ENCODE assay signal across 7 mouse cellular contexts in the genomic region with DNA sequence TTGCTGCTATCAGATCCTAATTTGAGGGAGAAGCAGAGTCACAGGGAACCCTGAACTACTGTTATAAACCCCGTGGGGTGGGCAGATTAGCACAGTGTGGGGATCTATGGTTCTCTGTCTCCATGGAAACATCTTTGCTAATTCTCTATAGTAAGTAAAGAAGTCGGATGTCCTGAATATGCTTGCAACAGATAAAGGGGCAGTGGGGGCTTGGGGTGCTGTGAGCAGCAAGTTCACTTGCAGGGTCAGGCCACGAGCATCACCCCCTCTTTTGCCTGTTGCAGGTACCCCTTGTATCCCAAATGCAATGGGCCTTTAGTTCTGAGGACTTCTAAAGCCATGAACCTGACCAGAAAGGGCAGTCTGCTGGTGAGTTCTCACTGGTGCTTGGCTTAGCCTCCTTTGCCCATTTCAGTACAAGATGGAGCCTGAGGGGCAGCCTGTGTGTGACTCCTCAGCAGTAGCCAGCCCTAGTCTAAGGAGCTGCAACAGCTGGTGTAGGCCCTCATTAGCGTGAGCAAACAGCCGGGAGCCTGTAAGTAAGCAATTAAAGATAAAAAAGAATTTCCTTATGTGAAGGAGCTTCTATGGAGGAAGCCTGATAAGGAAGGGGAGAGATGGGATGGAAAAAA. TPM values are rescaled to one million over a fixed set of nuclear protein-coding genes. Genes with fewer than 3 reads are reported as not detected.
DNase-seq lines count a peak whose midpoint lies in the region; ATAC-seq and TF ChIP-seq lines count a peak whose summit lies in the region.
"Not testable (repeated sequence)": the region's sequence is repeated elsewhere in the genome, so short reads cannot be mapped to it uniquely, and the experiment has no call there.

No protein-coding gene starts in this region.

- not testable (repeated sequence) for H3K27ac ChIP-seq in forebrain, embryonic 12.5 days; heart, embryonic 13.5 days (replicated peaks); hindbrain, embryonic 14.5 days; kidney, postnatal 0 days; lung, embryonic 14.5 days (ENCODE audit: low read depth); midbrain, embryonic 13.5 days; neural tube, embryonic 14.5 days (ENCODE audit: low read depth, low read length)

- WGBS in forebrain, embryonic 12.5 days: 63% methylated on average over 2 of the region's 5 CpGs
- WGBS in heart, embryonic 13.5 days: 47% methylated on average over 2 of the region's 5 CpGs
- WGBS in hindbrain, embryonic 14.5 days: 29% methylated on average over 1 of the region's 5 CpGs
- 40% methylated on average over 2 of the region's 5 CpGs for WGBS in kidney, postnatal 0 days
- 57% methylated on average over 1 of the region's 5 CpGs for WGBS in lung, embryonic 14.5 days
- WGBS in midbrain, embryonic 13.5 days: 45% methylated on average over 2 of the region's 5 CpGs
- WGBS in neural tube, embryonic 14.5 days: 40% methylated on average over 1 of the region's 5 CpGs

- not testable (repeated sequence) for H3K27me3 ChIP-seq in forebrain, embryonic 12.5 days; heart, embryonic 13.5 days (replicated peaks); hindbrain, embryonic 14.5 days (ENCODE audit: control insufficient read depth, insufficient read depth, low read length); kidney, postnatal 0 days (ENCODE audit: insufficient read depth, low read length); lung, embryonic 14.5 days (ENCODE audit: insufficient read depth, low read length); midbrain, embryonic 13.5 days; neural tube, embryonic 14.5 days (ENCODE audit: control insufficient read depth, insufficient read depth, low read length)

- DNase-seq in hindbrain, embryonic 14.5 days (ENCODE audit: low spot score); kidney, postnatal 0 days (ENCODE audit: low spot score); lung, embryonic 14.5 days: not testable (repeated sequence)

- not testable (repeated sequence) for H3K36me3 ChIP-seq in forebrain, embryonic 12.5 days (replicated peaks); heart, embryonic 13.5 days; hindbrain, embryonic 14.5 days (replicated peaks; ENCODE audit: control insufficient read depth, insufficient read depth); kidney, postnatal 0 days (ENCODE audit: insufficient read depth, low read length); lung, embryonic 14.5 days (ENCODE audit: insufficient read depth); midbrain, embryonic 13.5 days; neural tube, embryonic 14.5 days (ENCODE audit: control insufficient read depth, insufficient read depth, low read length)

- ATAC-seq in forebrain, embryonic 12.5 days (ENCODE audit: low FRiP score): peak; percentile 61; the same call in 1 of the 2 replicates
- peak; percentile 68 for ATAC-seq in heart, embryonic 13.5 days (ENCODE audit: extremely low read depth, insufficient number of reproducible peaks, low FRiP score, low TSS enrichment)
- peak; percentile 68 for ATAC-seq in hindbrain, embryonic 14.5 days (ENCODE audit: low FRiP score)
- peak; percentile 57 for ATAC-seq in kidney, postnatal 0 days (replicated peaks; ENCODE audit: low FRiP score, low read depth)
- 0 out of 2 replicates have a peak, but pooled peaks have one; percentile 24 for ATAC-seq in lung, embryonic 14.5 days (ENCODE audit: insufficient read depth)
- peak; percentile 69; the same call in 1 of the 2 replicates for ATAC-seq in midbrain, embryonic 13.5 days
- ATAC-seq in neural tube, embryonic 14.5 days (ENCODE audit: low read depth): peak; percentile 44; the same call in 1 of the 2 replicates

- H3K4me2 ChIP-seq in forebrain, embryonic 12.5 days; heart, embryonic 13.5 days; hindbrain, embryonic 14.5 days (replicated peaks); kidney, postnatal 0 days (ENCODE audit: low read length); lung, embryonic 14.5 days; midbrain, embryonic 13.5 days (replicated peaks); neural tube, embryonic 14.5 days (ENCODE audit: low read depth, low read length): not testable (repeated sequence)

- H3K4me3 ChIP-seq in forebrain, embryonic 12.5 days (replicated peaks); heart, embryonic 13.5 days; hindbrain, embryonic 14.5 days (replicated peaks; ENCODE audit: low read length); kidney, postnatal 0 days (replicated peaks; ENCODE audit: low read depth, low read length); lung, embryonic 14.5 days (ENCODE audit: low read depth, low read length); midbrain, embryonic 13.5 days (replicated peaks); neural tube, embryonic 14.5 days (ENCODE audit: low read depth, low read length): not testable (repeated sequence)

- not testable (repeated sequence) for H3K4me1 ChIP-seq in forebrain, embryonic 12.5 days; heart, embryonic 13.5 days; hindbrain, embryonic 14.5 days (replicated peaks; ENCODE audit: control insufficient read depth, insufficient read depth, low read length); kidney, postnatal 0 days (replicated peaks; ENCODE audit: insufficient read depth, low read length); lung, embryonic 14.5 days (ENCODE audit: insufficient read depth); midbrain, embryonic 13.5 days (replicated peaks); neural tube, embryonic 14.5 days (ENCODE audit: control insufficient read depth, insufficient read depth, low read length)

- TF ChIP-seq CTCF in kidney, postnatal 0 days (IDR thresholded peaks at IDR 0.05; ENCODE audit: low read depth); lung, embryonic 14.5 days (IDR thresholded peaks at IDR 0.05; ENCODE audit: low read depth): not testable (repeated sequence)

- H3K9ac ChIP-seq in forebrain, embryonic 12.5 days; heart, embryonic 13.5 days; hindbrain, embryonic 14.5 days; kidney, postnatal 0 days (ENCODE audit: low read depth, low read length); lung, embryonic 14.5 days; midbrain, embryonic 13.5 days (replicated peaks); neural tube, embryonic 14.5 days (replicated peaks; ENCODE audit: low read depth, low read length): not testable (repeated sequence)

- not testable (repeated sequence) for H3K9me3 ChIP-seq in forebrain, embryonic 12.5 days; heart, embryonic 13.5 days; hindbrain, embryonic 14.5 days (ENCODE audit: control insufficient read depth, low read length); kidney, postnatal 0 days (replicated peaks; ENCODE audit: low read length); lung, embryonic 14.5 days (ENCODE audit: low read depth, low read length); midbrain, embryonic 13.5 days; neural tube, embryonic 14.5 days (ENCODE audit: control insufficient read depth, low read length)

RNA-seq across cellular contexts. Expression of a gene that starts 58.9 kb away (rescaled TPM):
- polyA plus RNA-seq in forebrain, embryonic 12.5 days (2016; fragmentation: Nextera tagmentation; extraction: Ambion mirVana): 11.4 and 11.5 TPM in 2 replicates
- 0.04 and 0.05 TPM in 2 replicates for polyA plus RNA-seq in heart, embryonic 13.5 days (2015; fragmentation: Nextera tagmentation; extraction: Ambion mirVana)
- polyA plus RNA-seq in hindbrain, embryonic 14.5 days (2014; fragmentation: Nextera tagmentation; extraction: Ambion mirVana): 12.0 and 12.4 TPM in 2 replicates
- 0.33 and 0.45 TPM in 2 replicates for polyA plus RNA-seq in kidney, postnatal 0 days (2015; fragmentation: Nextera tagmentation; extraction: Ambion mirVana)
- polyA plus RNA-seq in lung, embryonic 14.5 days (2014; fragmentation: Nextera tagmentation; extraction: Ambion mirVana): not detected in 2 replicates
- 18.9 and 20.6 TPM in 2 replicates for polyA plus RNA-seq in midbrain, embryonic 13.5 days (2015; fragmentation: Nextera tagmentation; extraction: Ambion mirVana)
- 14.2 and 15.3 TPM in 2 replicates for polyA plus RNA-seq in neural tube, embryonic 14.5 days (2014; fragmentation: Nextera tagmentation; extraction: Ambion mirVana)
